Mouse (Mus musculus) splenic B cell, adult 2 months (primary cell): ENCODE results near the gene Ccdc141.

Experiments
- DNase-seq: peaks from one replicate; pipeline ENCODE4 v3.0.0-alpha.2; 2011; ENCODE audit warnings: low read depth, low spot score
- H3K27me3 ChIP-seq: 2 replicates; pipeline ENCODE4 v1.6.1; 2012; ENCODE audit warnings: mild to moderate bottlenecking, low read length, moderate library complexity, mixed read lengths; ENCODE audit not compliant: control insufficient read depth, poor library complexity, insufficient read depth, severe bottlenecking
- H3K36me3 ChIP-seq: 2 replicates; pipeline ENCODE4 v1.6.1; 2012; ENCODE audit warnings: mild to moderate bottlenecking, low read length, moderate library complexity, mixed read lengths; ENCODE audit not compliant: control insufficient read depth, poor library complexity, insufficient read depth, severe bottlenecking

The Ccdc141 gene

GRCm38 (mm10) chr2:77184049-77184571 is 13.7 kb upstream of the Ccdc141 start:
- no peak for DNase-seq
- Histone ChIP-seq H3K27me3 (no peaks in the 10 kb centered on the region), H3K36me3 (no peaks in the 10 kb centered on the region)

GRCm38 (mm10) chr2:77183646-77184045 is 13.2 kb upstream of the Ccdc141 start:
- Histone ChIP-seq H3K36me3 (no peaks in the 10 kb centered on the region), H3K27me3 (no peaks in the 10 kb centered on the region)
- no peak for DNase-seq

GRCm38 (mm10) chr2:77182996-77183380 is 12.6 kb upstream of the Ccdc141 start:
- H3K27me3 ChIP-seq: no peaks in the 10 kb centered on the region
- DNase-seq: no peak
- H3K36me3 ChIP-seq: no peaks in the 10 kb centered on the region

GRCm38 (mm10) chr2:77182271-77182995 is 12.0 kb upstream of the Ccdc141 start:
- Histone ChIP-seq H3K36me3 (no peaks in the 10 kb centered on the region), H3K27me3 (no peaks in the 10 kb centered on the region)
- DNase-seq: no peak

- Histone ChIP-seq H3K27me3 (no peaks in the 10 kb centered on the region), H3K36me3 (no peaks in the 10 kb centered on the region)
- DNase-seq: no peak
Measured at GRCm38 (mm10) chr2:77177472-77177871, 7.0 kb upstream of the Ccdc141 start.

GRCm38 (mm10) chr2:77176413-77176812 is 6.0 kb upstream of the Ccdc141 start:
- no peaks in the 10 kb centered on the region for H3K36me3 ChIP-seq
- no peaks in the 10 kb centered on the region for H3K27me3 ChIP-seq
- DNase-seq: no peak

GRCm38 (mm10) chr2:77175411-77175810 is 5.0 kb upstream of the Ccdc141 start:
- Histone ChIP-seq H3K36me3 (no peaks in the 10 kb centered on the region), H3K27me3 (no peaks in the 10 kb centered on the region)
- DNase-seq: no peak

- Histone ChIP-seq H3K36me3 (no peaks in the 10 kb centered on the region), H3K27me3 (no peaks in the 10 kb centered on the region)
- no peak for DNase-seq
Measured at GRCm38 (mm10) chr2:77174313-77174712, 3.9 kb upstream of the Ccdc141 start.

- Histone ChIP-seq H3K36me3 (no peaks in the 10 kb centered on the region), H3K27me3 (no peaks in the 10 kb centered on the region)
- no peak for DNase-seq
Measured at GRCm38 (mm10) chr2:77173821-77174220, 3.4 kb upstream of the Ccdc141 start.

- DNase-seq: no peak
- Histone ChIP-seq H3K27me3 (no peaks in the 10 kb centered on the region), H3K36me3 (no peaks in the 10 kb centered on the region)
Measured at GRCm38 (mm10) chr2:77173366-77173765, 2.9 kb upstream of the Ccdc141 start.

GRCm38 (mm10) chr2:77172241-77172671 is 1.8 kb upstream of the Ccdc141 start:
- DNase-seq: no peak
- no peaks in the 10 kb centered on the region for H3K36me3 ChIP-seq

GRCm38 (mm10) chr2:77171444-77172240 is 1.2 kb upstream of the Ccdc141 start:
- DNase-seq: no peak
- Histone ChIP-seq H3K36me3 (no peaks in the 10 kb centered on the region), H3K27me3 (no peaks in the 10 kb centered on the region)

More at GRCm38 (mm10) chr2:77172241-77172671, 1.8 kb upstream of the Ccdc141 start:
- no peaks in the 10 kb centered on the region for H3K27me3 ChIP-seq

GRCm38 (mm10) chr2:77169916-77170632 is 362 bp downstream of the Ccdc141 start:
- DNase-seq: peak; percentile 11

GRCm38 (mm10) chr2:77169218-77169617 is 1.2 kb downstream of the Ccdc141 start:
- no peak for DNase-seq
- no peaks in the 10 kb centered on the region for H3K27me3 ChIP-seq
- H3K36me3 ChIP-seq: no peaks in the 10 kb centered on the region

More at GRCm38 (mm10) chr2:77169916-77170632, 362 bp downstream of the Ccdc141 start:
- Histone ChIP-seq H3K27me3 (no peaks in the 10 kb centered on the region), H3K36me3 (no peaks in the 10 kb centered on the region)
